Mouse (Mus musculus): ENCODE data around the gene Fam189a2.

Gene Fam189a2

GRCm38 (mm10) chr19:24030871-24031556 lies at the start of gene Fam189a2:
Gene Fam189a2 (minus strand): TSS chr19:24031019.
- peak; percentile 62 for DNase-seq (ENCODE audit: low spot score)

DNA sequence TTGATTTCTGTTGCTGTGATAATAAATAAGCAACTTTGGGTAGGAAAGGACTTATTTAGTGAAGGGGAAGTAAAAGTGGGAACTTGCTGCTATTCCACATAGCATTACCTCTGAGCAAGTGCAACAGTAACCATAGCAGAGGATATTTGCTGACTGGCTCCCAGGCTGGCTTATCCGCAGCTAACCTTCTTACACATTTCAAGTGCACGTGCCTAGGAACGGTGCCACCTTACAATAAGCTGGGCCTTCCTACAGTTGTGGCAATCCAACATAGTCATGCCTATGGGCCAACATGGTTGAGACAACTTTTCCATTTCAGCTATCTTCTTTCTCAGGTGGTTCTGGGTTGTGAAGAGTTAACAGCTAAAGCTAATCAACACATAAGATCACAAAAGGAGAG lies 46.8 kb upstream of the Fam189a2 start:
- no peak for DNase-seq (ENCODE audit: low spot score)

- no peak for DNase-seq (ENCODE audit: low spot score)
Observed at GRCm38 (mm10) chr19:24076536-24076935, 45.7 kb upstream of the Fam189a2 start.

- no peak for DNase-seq (ENCODE audit: low spot score)
Observed at GRCm38 (mm10) chr19:24075927-24076326, 45.1 kb upstream of the Fam189a2 start.

DNA sequence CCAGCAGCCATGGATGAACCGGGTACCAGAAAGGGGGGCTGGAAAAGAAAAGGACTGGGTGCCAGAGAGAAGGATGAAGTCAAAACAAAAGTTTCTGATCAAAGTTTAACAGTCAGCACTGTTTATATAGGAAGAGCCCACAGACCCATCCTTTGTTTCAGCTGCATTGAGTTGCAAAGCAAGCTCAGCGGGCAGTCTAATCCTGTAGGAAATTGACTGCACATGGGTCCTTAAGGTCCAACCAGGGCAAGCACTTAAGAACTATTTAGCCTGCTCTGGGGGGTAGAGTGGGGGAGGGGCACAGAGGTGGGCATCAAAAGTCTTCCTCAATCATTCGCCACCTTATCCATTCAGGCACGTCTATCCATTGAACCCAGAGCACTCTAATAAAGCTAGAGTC lies 42.3 kb upstream of the Fam189a2 start:
- no peak for DNase-seq (ENCODE audit: low spot score)

GRCm38 (mm10) chr19:24064348-24064895 lies 33.6 kb upstream of the Fam189a2 start:
- DNase-seq (ENCODE audit: low spot score), result no peak

DNA sequence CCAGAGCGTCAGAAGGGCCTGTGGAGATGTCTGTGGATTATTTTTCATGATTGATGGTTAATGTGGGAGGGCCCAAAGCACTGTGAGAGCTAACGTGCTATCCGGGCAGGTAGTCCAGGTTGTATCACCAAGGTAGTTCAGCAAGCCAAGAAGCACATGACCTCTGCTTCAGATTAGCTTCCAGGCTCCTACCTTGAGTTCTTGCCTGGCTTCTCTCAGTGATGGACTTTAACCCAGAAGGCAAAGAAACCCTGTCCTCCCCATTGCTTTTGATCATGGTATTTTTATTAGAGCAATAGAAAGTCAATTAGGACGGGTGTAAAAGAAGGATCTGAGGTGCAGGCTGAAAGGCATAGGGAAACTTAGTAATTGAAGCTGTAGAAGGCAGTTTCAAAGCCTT lies 32.8 kb upstream of the Fam189a2 start:
- DNase-seq (ENCODE audit: low spot score), result no peak

GRCm38 (mm10) chr19:24058851-24059250 lies 28.0 kb upstream of the Fam189a2 start:
- no peak for DNase-seq (ENCODE audit: low spot score)

DNA sequence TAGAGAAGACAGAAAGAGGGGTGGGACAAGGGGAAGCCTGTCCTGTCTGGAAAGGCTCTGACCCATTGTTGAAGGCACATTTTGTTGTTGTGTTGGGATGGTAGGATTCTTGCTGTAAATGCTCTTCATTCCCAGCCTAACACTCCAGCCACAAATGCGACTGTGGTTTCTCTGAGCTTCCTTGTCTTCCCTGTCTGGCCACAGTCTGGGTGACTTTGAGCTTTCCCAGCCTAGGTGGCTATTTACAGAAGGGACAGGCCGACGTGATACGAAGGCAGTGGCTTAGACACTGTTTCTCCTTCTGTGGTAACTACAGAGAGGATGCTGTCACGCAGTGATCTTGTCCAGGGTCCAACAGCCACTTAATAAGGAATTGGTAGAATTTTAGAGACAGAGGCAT lies 27.2 kb upstream of the Fam189a2 start:
- DNase-seq (ENCODE audit: low spot score), result no peak

DNA sequence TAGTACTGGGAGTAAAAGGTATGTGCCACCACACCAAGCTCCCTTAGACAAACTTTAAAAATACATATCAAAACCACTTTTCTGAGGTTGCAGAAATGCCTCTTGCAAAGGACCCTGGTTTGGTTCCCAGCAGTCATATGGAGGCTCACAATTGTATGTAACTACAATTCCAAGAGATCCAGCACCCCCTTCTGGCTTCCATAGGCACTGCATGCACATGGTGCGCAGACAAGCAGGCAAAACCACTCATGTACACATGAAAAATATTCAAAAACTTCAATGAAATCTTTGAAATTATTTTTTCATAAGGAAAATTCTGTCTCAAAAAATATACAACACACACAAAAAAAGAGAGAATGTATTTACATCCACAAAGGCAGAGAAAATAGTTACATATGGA lies 26.1 kb upstream of the Fam189a2 start:
- DNase-seq (ENCODE audit: low spot score), result no peak

GRCm38 (mm10) chr19:24054904-24055303 lies 24.1 kb upstream of the Fam189a2 start:
- no peak for DNase-seq (ENCODE audit: low spot score)

DNA sequence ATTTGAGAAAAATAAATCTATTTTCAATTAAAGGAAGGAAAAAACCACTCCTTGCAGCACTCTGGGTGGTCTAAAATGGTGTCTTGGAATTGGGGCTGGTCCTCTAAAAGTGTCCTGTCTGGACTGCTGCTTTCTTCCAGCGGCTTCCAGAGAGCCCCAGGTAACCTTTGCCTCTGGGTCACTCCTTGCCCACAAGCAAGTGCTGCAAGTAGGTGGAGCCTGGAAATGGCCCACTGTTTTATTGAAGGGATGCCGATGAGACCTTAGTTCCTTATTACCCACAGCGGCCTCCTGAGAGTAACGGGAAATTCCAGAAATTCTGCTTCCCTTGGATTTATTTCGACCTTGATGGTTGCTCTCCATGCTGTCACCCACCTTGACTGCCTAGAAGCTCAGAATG lies 23.4 kb upstream of the Fam189a2 start:
- no peak for DNase-seq (ENCODE audit: low spot score)

DNA sequence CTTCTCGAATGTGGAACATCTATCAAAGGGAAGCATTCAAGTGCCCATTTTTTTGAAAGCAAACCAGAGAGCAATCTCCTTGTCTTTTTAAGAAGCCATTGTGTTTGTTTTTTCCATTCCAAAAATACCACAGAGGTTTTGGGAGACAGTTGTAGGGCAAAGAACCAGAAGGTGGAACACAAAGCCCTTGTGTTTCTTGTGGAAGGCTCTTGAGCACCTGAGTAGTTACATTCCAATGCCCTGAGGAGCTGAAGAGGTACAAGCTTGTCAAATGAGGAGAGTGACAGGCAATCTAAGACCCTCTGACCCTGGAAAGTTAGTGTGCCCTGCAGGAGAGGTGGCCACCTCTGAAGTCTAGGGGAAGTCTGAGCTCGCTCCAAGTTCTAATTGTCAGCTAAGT lies 19.7 kb upstream of the Fam189a2 start:
- DNase-seq (ENCODE audit: low spot score), result no peak

GRCm38 (mm10) chr19:24049329-24049728 lies 18.5 kb upstream of the Fam189a2 start:
- no peak for DNase-seq (ENCODE audit: low spot score)

- no peak for DNase-seq (ENCODE audit: low spot score)
Observed at GRCm38 (mm10) chr19:24046395-24046993, 15.7 kb upstream of the Fam189a2 start.

DNA sequence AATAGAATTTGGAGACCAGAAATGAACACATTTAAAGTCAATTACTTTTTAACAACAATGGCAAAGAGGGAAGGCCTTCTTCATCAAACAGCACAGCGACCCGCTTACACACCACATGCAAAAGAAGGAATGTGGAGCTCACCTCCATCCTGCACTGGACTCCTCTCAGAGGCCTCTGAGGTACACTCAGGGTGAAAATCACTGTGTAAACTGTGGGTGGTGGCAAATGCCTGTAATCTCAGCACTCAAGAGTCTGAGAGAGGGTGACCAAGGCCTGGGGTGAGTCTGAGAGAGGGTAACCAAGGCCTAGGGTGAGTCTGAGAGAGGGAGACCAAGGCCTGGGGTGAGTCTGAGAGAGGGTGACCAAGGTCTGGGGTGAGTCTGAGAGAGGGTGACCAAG lies 11.6 kb upstream of the Fam189a2 start:
- DNase-seq (ENCODE audit: low spot score), result no peak

DNA sequence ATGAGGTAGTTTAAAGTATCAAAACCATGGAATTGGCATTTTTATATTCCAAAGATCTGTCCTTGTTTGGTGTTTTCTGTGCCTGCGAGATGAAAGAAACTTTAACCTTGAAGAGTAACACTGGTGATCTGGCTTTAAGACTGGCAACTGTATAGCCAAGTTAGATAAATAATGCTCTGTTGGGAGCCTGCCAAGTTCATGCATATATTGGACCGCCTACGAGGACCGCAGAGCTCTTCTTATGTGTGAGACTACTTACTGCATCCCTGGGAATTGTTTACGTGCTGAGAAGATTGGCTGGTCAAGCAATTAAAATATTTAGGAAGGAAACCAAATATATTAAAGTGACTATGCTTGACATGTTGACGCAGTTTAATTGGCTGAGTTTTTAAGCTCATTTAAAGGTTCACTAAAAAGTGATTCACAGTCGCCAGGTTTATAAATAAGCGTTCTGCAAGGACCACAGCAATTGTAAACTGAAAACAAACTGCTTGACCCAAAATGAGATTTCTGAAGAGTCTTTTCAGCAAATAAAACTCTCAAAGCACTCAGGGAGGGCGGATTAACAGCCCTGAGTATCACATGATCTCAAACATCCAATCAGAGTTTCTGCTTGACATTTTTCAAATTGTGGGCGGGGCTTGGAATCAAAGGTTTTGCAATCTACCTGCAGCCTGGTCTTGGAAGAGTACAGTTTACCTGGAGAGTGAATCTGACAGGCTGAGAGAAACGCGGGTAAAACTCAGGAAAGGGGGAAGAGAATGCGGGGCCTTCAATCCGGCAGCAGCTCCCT lies 8.4 kb upstream of the Fam189a2 start:
- no peak for DNase-seq (ENCODE audit: low spot score)

- DNase-seq (ENCODE audit: low spot score), result no peak
Observed at GRCm38 (mm10) chr19:24034367-24034766, 3.5 kb upstream of the Fam189a2 start.

DNA sequence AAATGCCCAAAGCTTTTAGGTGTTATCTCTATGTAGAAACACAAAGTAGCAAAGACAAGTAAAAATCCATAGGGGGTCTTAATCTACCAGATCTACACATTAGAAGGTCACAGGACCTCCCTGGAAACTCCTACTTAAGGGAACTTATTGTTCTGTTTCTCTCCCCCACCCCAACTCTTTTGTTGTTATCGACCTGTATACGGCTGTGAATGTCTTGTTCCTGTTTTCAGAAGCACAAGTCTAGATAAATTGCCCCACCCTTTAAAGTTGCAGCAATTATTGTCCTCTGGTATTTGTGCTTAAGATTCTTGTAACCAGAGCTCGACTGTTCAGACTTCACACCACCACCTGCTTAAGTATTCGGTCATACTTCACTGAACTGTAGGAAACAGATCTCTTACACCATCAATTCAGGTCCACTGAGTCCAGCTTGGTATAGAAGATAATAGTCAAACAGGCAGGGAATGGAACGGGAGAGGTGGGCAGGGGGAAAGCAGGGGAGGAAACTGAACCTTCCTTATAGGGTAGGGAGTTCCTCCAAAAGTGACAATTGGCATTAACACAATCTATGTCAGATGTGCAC lies 1.9 kb upstream of the Fam189a2 start:
- DNase-seq (ENCODE audit: low spot score), result no peak

DNA sequence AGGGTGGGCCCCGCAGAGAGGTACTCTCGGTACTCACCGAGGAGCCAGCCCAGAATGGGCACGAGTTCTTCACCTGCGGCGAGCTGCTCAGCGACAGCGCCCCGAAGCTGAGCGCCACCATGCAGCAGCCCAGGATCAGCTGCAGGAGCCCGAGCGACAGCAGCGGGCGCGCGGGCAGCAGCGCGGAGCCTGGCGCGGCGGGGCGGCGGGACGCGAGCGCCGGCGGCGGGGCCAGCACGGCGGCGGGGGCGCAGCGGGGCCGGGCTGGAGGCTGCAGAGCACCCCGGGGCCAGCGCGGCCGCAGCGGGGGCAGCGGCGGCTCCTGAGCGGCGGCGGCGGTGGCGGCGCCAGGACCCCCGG lies 328 bp downstream of the Fam189a2 start:
- peak; percentile 48 for DNase-seq (ENCODE audit: low spot score)

- DNase-seq (ENCODE audit: low spot score), result peak; percentile 48
Observed at GRCm38 (mm10) chr19:24029616-24030510, 956 bp downstream of the Fam189a2 start.

- DNase-seq (ENCODE audit: low spot score), result peak; percentile 61
Observed at GRCm38 (mm10) chr19:24025876-24026275, 4.9 kb downstream of the Fam189a2 start.
